In the genomic region with DNA sequence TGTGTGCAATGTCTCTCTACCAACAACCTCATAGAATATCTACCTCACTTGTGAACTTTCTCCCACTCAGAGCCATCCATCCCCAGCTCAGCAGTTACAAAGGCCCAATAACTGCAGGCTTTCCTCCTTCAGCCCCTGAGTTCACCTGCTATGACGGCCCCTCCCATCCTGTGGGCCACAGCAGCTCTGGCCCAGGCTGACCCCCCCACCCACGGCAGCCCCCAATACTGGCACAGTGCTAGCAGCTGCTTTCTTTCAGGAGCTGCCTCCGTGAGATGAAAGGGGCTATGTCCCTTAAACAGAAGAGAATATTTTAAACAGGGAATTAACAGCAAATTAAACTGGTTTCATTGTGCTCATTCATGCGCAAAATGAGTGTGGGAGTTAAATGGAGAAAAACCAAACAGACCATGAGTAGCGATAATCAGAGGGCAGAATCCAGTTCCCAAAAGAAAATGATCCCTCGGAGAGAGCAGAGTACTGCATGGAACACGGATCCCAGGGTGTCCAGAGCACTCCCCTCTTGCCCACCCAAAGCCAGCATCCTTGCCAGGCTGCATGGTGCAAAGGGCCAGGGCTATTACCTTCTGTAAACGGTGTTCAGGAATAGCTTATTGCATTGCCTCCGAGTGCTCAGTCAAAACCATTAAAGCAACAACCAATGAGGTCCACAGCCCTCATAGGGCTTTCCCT, we compare ENCODE assay signal across 16 mouse cellular contexts.
DNase-seq lines count a peak whose midpoint lies in the region; ATAC-seq lines count a peak whose summit lies in the region.
"Had no signal": no experiment of that assay in that cellular context is flagged by ENCODE, and none has a peak within 500 bp of the region (broad histone marks: within the 10 kb centered on the region; RNA-seq: fewer than 3 reads in every experiment).

No protein-coding gene starts in this region.

- H3K4me1 ChIP-seq in forebrain, embryonic 10.5 days, result peaks cover 58% of the 10 kb centered on the region
- peaks cover 50% of the 10 kb centered on the region for H3K4me1 ChIP-seq in hindbrain, embryonic 13.5 days (replicated peaks)
- H3K4me1 ChIP-seq in midbrain, embryonic 16.5 days (ENCODE audit: control insufficient read depth, insufficient read depth, low read length), result peaks cover 32% of the 10 kb centered on the region
- H3K4me1 ChIP-seq: heart, embryonic 13.5 days; liver, embryonic 12.5 days had no signal

- H3K27ac ChIP-seq in forebrain, embryonic 10.5 days, result peak overlapping the region; percentile 40
- peak overlapping the region; percentile 60 for H3K27ac ChIP-seq in hindbrain, embryonic 13.5 days
- peak overlapping the region; percentile 24; the same call in 1 of the 2 replicates for H3K27ac ChIP-seq in midbrain, embryonic 16.5 days (ENCODE audit: low read length)
- H3K27ac ChIP-seq: heart, embryonic 13.5 days; layer of hippocampus, adult 2 months; liver, embryonic 12.5 days had no signal

- peak overlapping the region; percentile 18; the same call in 1 of the 2 replicates for H3K4me3 ChIP-seq in forebrain, embryonic 10.5 days
- H3K4me3 ChIP-seq in hindbrain, embryonic 13.5 days, result no peak overlapping the region
- no peak overlapping the region for H3K4me3 ChIP-seq in midbrain, embryonic 16.5 days (ENCODE audit: low read depth, low read length)
- H3K4me3 ChIP-seq: heart, embryonic 13.5 days; layer of hippocampus, adult 2 months; liver, embryonic 12.5 days had no signal

- no peak; the same call in 1 of the 2 replicates for ATAC-seq in hindbrain, embryonic 13.5 days (ENCODE audit: low FRiP score)
- ATAC-seq in midbrain, embryonic 16.5 days, result peak; percentile 61; the same call in 1 of the 2 replicates
- no peak for ATAC-seq in activated CD4-positive, CD25-positive, alpha-beta regulatory T cell, adult 4 months
- ATAC-seq: inflammation-experienced regulatory T-cells, adult 6 months; liver, embryonic 12.5 days; lung, postnatal 0 days had no signal

- no peak overlapping the region for H3K4me2 ChIP-seq in hindbrain, embryonic 13.5 days
- no peak overlapping the region for H3K4me2 ChIP-seq in midbrain, embryonic 16.5 days (ENCODE audit: low read length)
- H3K4me2 ChIP-seq: heart, embryonic 13.5 days; liver, embryonic 12.5 days had no signal

- peaks cover 93% of the 10 kb centered on the region for H3K27me3 ChIP-seq in forebrain, embryonic 10.5 days (ENCODE audit: poor library complexity, severe bottlenecking)
- peaks cover 22% of the 10 kb centered on the region for H3K27me3 ChIP-seq in hindbrain, embryonic 13.5 days
- no peaks in the 10 kb centered on the region for H3K27me3 ChIP-seq in midbrain, embryonic 16.5 days (ENCODE audit: control insufficient read depth, insufficient read depth, low read depth, low read length)

- no peaks in the 10 kb centered on the region for H3K36me3 ChIP-seq in forebrain, embryonic 10.5 days (replicated peaks)
- no peaks in the 10 kb centered on the region for H3K36me3 ChIP-seq in hindbrain, embryonic 13.5 days
- no peaks in the 10 kb centered on the region for H3K36me3 ChIP-seq in midbrain, embryonic 16.5 days (ENCODE audit: control insufficient read depth, insufficient read depth, low read length)
- H3K36me3 ChIP-seq: heart, embryonic 13.5 days; liver, embryonic 12.5 days had no signal

- peak; percentile 24 for DNase-seq in embryo, embryonic 10 days (ENCODE audit: low spot score)
- DNase-seq in embryo, embryonic 11 days, result no peak
- peak; percentile 46 for DNase-seq in forebrain, embryonic 10.5 days (ENCODE audit: extremely low spot score, low spot score)
- no peak for DNase-seq in cerebellum, postnatal 10 days
- no peak for DNase-seq in adrenal gland, postnatal 25 days
- DNase-seq: adrenal gland, postnatal 36 days; cerebellum, adult 11 months; gastrocnemius, postnatal 14 days had no signal

- no peaks in the 10 kb centered on the region for H3K9me3 ChIP-seq in forebrain, embryonic 10.5 days
- no peaks in the 10 kb centered on the region for H3K9me3 ChIP-seq in hindbrain, embryonic 13.5 days
- H3K9me3 ChIP-seq in midbrain, embryonic 16.5 days (replicated peaks; ENCODE audit: control insufficient read depth, low read length, poor library complexity, severe bottlenecking), result no peaks in the 10 kb centered on the region
- H3K9me3 ChIP-seq: heart, embryonic 13.5 days; liver, embryonic 12.5 days had no signal

- 10% methylated on average over 9 of the region's 9 CpGs for WGBS in forebrain, embryonic 10.5 days
- 11% methylated on average over 9 of the region's 9 CpGs for WGBS in hindbrain, embryonic 13.5 days
- 13% methylated on average over 9 of the region's 9 CpGs for WGBS in midbrain, embryonic 16.5 days

- 0 out of 2 replicates have a peak overlapping the region, but pooled peaks have one; percentile 29 for H3K9ac ChIP-seq in hindbrain, embryonic 13.5 days
- no peak overlapping the region for H3K9ac ChIP-seq in midbrain, embryonic 16.5 days (ENCODE audit: low read depth, low read length)
- H3K9ac ChIP-seq: heart, embryonic 13.5 days; liver, embryonic 12.5 days had no signal

Comparison
In these comparisons a context has a peak if more than half of its experiments do, and no peak if none do; other contexts are left out.
1. DNase-seq: peak in embryo, embryonic 10 days (single experiment) and forebrain, embryonic 10.5 days (single experiment); none in embryo, embryonic 11 days (single experiment), cerebellum, postnatal 10 days (0 of 2) and adrenal gland, postnatal 25 days (single experiment).
2. Peak in every context shown above with its lines, with median percentiles within 50 percentile points of each other: H3K27ac ChIP-seq.